Mouse (Mus musculus): ENCODE data around the gene Tubb5. TPM values are rescaled to one million over a fixed set of nuclear protein-coding genes. Genes with fewer than 3 reads are reported as not detected.
A peak's percentile ranks its signal among the peaks of the same experiment; 100 is the strongest.

The Tubb5 gene
- polyA plus RNA-seq, 1 experiment from 2014 or later: 1,271 TPM

GRCm38 (mm10) chr17:35809395-35809794, 28.7 kb downstream of the Tubb5 start:
- ATAC-seq (ENCODE audit: insufficient number of reproducible peaks, insufficient read depth, low FRiP score, low TSS enrichment): no peak
- H3K36me3 ChIP-seq: no peaks in the 10 kb centered on the region
- H3K4me1 ChIP-seq: peaks cover 17% of the 10 kb centered on the region
- 89% methylated on average over 11 of the region's 11 CpGs for WGBS
- H3K27ac ChIP-seq: no peak overlapping the region
- H3K9me3 ChIP-seq: no peaks in the 10 kb centered on the region
- H3K9ac ChIP-seq: no peak overlapping the region
- H3K4me3 ChIP-seq: no peak overlapping the region
- H3K27me3 ChIP-seq: no peaks in the 10 kb centered on the region
- no peak overlapping the region for H3K4me2 ChIP-seq (replicated peaks)

- Histone ChIP-seq H3K27ac (no peak overlapping the region), H3K9me3 (no peaks in the 10 kb centered on the region), H3K4me3 (no peak overlapping the region), H3K9ac (no peak overlapping the region), H3K4me2 (replicated peaks) (no peak overlapping the region), H3K4me1 (peaks cover 9% of the 10 kb centered on the region), H3K27me3 (no peaks in the 10 kb centered on the region), H3K36me3 (no peaks in the 10 kb centered on the region)
- ATAC-seq (ENCODE audit: insufficient number of reproducible peaks, insufficient read depth, low FRiP score, low TSS enrichment): no peak
- WGBS: 71% methylated on average over 9 of the region's 9 CpGs
Observed at GRCm38 (mm10) chr17:35808073-35808472, 30.0 kb downstream of the Tubb5 start.

GRCm38 (mm10) chr17:35803858-35804399, 34.2 kb downstream of the Tubb5 start:
- Histone ChIP-seq H3K4me3 (no peak overlapping the region), H3K4me1 (no peaks in the 10 kb centered on the region), H3K4me2 (replicated peaks) (no peak overlapping the region), H3K9me3 (no peaks in the 10 kb centered on the region), H3K36me3 (no peaks in the 10 kb centered on the region), H3K9ac (no peak overlapping the region), H3K27ac (no peak overlapping the region), H3K27me3 (no peaks in the 10 kb centered on the region)
- WGBS: 80% methylated on average over 4 of the region's 4 CpGs
- ATAC-seq (ENCODE audit: insufficient number of reproducible peaks, insufficient read depth, low FRiP score, low TSS enrichment): no peak

GRCm38 (mm10) chr17:35803020-35803419, 35.1 kb downstream of the Tubb5 start:
- H3K4me2 ChIP-seq (replicated peaks): no peak overlapping the region
- ATAC-seq (ENCODE audit: insufficient number of reproducible peaks, insufficient read depth, low FRiP score, low TSS enrichment): no peak
- H3K9ac ChIP-seq: no peak overlapping the region
- 40% methylated on average over 6 of the region's 6 CpGs for WGBS
- H3K4me1 ChIP-seq: no peaks in the 10 kb centered on the region
- no peak overlapping the region for H3K4me3 ChIP-seq
- peaks cover 6% of the 10 kb centered on the region; the same call in 1 of the 2 replicates for H3K9me3 ChIP-seq
- peak overlapping the region; percentile 3; the same call in 1 of the 2 replicates for H3K27ac ChIP-seq
- H3K36me3 ChIP-seq: no peaks in the 10 kb centered on the region
- no peaks in the 10 kb centered on the region for H3K27me3 ChIP-seq

GRCm38 (mm10) chr17:35800905-35801304, 37.2 kb downstream of the Tubb5 start:
- H3K9ac ChIP-seq: no peak overlapping the region
- no peaks in the 10 kb centered on the region for H3K36me3 ChIP-seq
- no peaks in the 10 kb centered on the region for H3K4me1 ChIP-seq
- H3K4me3 ChIP-seq: no peak overlapping the region
- ATAC-seq (ENCODE audit: insufficient number of reproducible peaks, insufficient read depth, low FRiP score, low TSS enrichment): no peak
- H3K27ac ChIP-seq: no peak overlapping the region
- no peaks in the 10 kb centered on the region for H3K27me3 ChIP-seq
- WGBS: 79% methylated on average over 2 of the region's 2 CpGs
- peaks cover 6% of the 10 kb centered on the region; the same call in 1 of the 2 replicates for H3K9me3 ChIP-seq
- H3K4me2 ChIP-seq (replicated peaks): no peak overlapping the region

- 64% methylated on average over 5 of the region's 5 CpGs for WGBS
- no peak overlapping the region for H3K9ac ChIP-seq
- ATAC-seq (ENCODE audit: insufficient number of reproducible peaks, insufficient read depth, low FRiP score, low TSS enrichment): no peak
Observed at GRCm38 (mm10) chr17:35796835-35797234, 41.3 kb downstream of the Tubb5 start.

GRCm38 (mm10) chr17:35795656-35796055, 42.5 kb downstream of the Tubb5 start:
- Histone ChIP-seq H3K27ac (no peak overlapping the region), H3K4me3 (no peak overlapping the region), H3K27me3 (no peaks in the 10 kb centered on the region), H3K4me2 (replicated peaks) (no peak overlapping the region), H3K4me1 (no peaks in the 10 kb centered on the region), H3K9me3 (peaks cover 6% of the 10 kb centered on the region; the same call in 1 of the 2 replicates), H3K36me3 (no peaks in the 10 kb centered on the region), H3K9ac (no peak overlapping the region)
- ATAC-seq (ENCODE audit: insufficient number of reproducible peaks, insufficient read depth, low FRiP score, low TSS enrichment): no peak
- 75% methylated on average over 6 of the region's 6 CpGs for WGBS

More at GRCm38 (mm10) chr17:35796835-35797234, 41.3 kb downstream of the Tubb5 start:
- no peak overlapping the region for H3K4me2 ChIP-seq (replicated peaks)
- no peaks in the 10 kb centered on the region for H3K27me3 ChIP-seq
- no peaks in the 10 kb centered on the region for H3K4me1 ChIP-seq
- H3K9me3 ChIP-seq: peaks cover 6% of the 10 kb centered on the region; the same call in 1 of the 2 replicates
- H3K36me3 ChIP-seq: no peaks in the 10 kb centered on the region
- no peak overlapping the region for H3K27ac ChIP-seq
- H3K4me3 ChIP-seq: no peak overlapping the region

- Histone ChIP-seq H3K4me2 (replicated peaks) (no peak overlapping the region), H3K27ac (no peak overlapping the region), H3K4me3 (no peak overlapping the region), H3K9ac (no peak overlapping the region), H3K27me3 (no peaks in the 10 kb centered on the region), H3K4me1 (no peaks in the 10 kb centered on the region), H3K9me3 (peaks cover 6% of the 10 kb centered on the region; the same call in 1 of the 2 replicates), H3K36me3 (no peaks in the 10 kb centered on the region)
- ATAC-seq (ENCODE audit: insufficient number of reproducible peaks, insufficient read depth, low FRiP score, low TSS enrichment): no peak
- WGBS: 58% methylated on average over 2 of the region's 2 CpGs
Observed at GRCm38 (mm10) chr17:35795099-35795498, 43.0 kb downstream of the Tubb5 start.

- Histone ChIP-seq H3K4me1 (no peaks in the 10 kb centered on the region), H3K9ac (no peak overlapping the region), H3K27me3 (no peaks in the 10 kb centered on the region), H3K4me3 (no peak overlapping the region), H3K36me3 (no peaks in the 10 kb centered on the region), H3K4me2 (replicated peaks) (no peak overlapping the region), H3K9me3 (no peaks in the 10 kb centered on the region), H3K27ac (no peak overlapping the region)
- WGBS: 75% methylated on average over 2 of the region's 2 CpGs
- ATAC-seq (ENCODE audit: insufficient number of reproducible peaks, insufficient read depth, low FRiP score, low TSS enrichment): no peak
Observed at GRCm38 (mm10) chr17:35792837-35793236, 45.3 kb downstream of the Tubb5 start.

- no peak for ATAC-seq (ENCODE audit: insufficient number of reproducible peaks, insufficient read depth, low FRiP score, low TSS enrichment)
- 86% methylated on average over 4 of the region's 4 CpGs for WGBS
- Histone ChIP-seq H3K4me3 (no peak overlapping the region), H3K27me3 (no peaks in the 10 kb centered on the region), H3K4me1 (no peaks in the 10 kb centered on the region), H3K4me2 (replicated peaks) (no peak overlapping the region), H3K36me3 (no peaks in the 10 kb centered on the region), H3K27ac (no peak overlapping the region), H3K9me3 (no peaks in the 10 kb centered on the region), H3K9ac (no peak overlapping the region)
Observed at GRCm38 (mm10) chr17:35790933-35791332, 47.2 kb downstream of the Tubb5 start.

GRCm38 (mm10) chr17:35788025-35788424, 50.1 kb downstream of the Tubb5 start:
- H3K27ac ChIP-seq: no peak overlapping the region
- no peaks in the 10 kb centered on the region for H3K4me1 ChIP-seq
- H3K36me3 ChIP-seq: no peaks in the 10 kb centered on the region
- H3K4me3 ChIP-seq: no peak overlapping the region
- no peak for ATAC-seq (ENCODE audit: insufficient number of reproducible peaks, insufficient read depth, low FRiP score, low TSS enrichment)
- no peak overlapping the region for H3K9ac ChIP-seq
- H3K27me3 ChIP-seq: no peaks in the 10 kb centered on the region
- 83% methylated on average over 3 of the region's 3 CpGs for WGBS
- no peak overlapping the region for H3K4me2 ChIP-seq (replicated peaks)
- H3K9me3 ChIP-seq: no peaks in the 10 kb centered on the region

GRCm38 (mm10) chr17:35787493-35787892, 50.6 kb downstream of the Tubb5 start:
- ATAC-seq (ENCODE audit: insufficient number of reproducible peaks, insufficient read depth, low FRiP score, low TSS enrichment): no peak
- Histone ChIP-seq H3K27me3 (no peaks in the 10 kb centered on the region), H3K4me1 (no peaks in the 10 kb centered on the region), H3K4me3 (no peak overlapping the region), H3K9me3 (no peaks in the 10 kb centered on the region), H3K4me2 (replicated peaks) (no peak overlapping the region), H3K36me3 (no peaks in the 10 kb centered on the region), H3K27ac (no peak overlapping the region), H3K9ac (no peak overlapping the region)
